Mouse (Mus musculus) spleen, postnatal 36 days (tissue): ENCODE measurements at regions not wholly inside any gene's neighbourhood (a gene's known extent, or its start where the extent isn't known, plus 50 kb on each side); places are given as distances from the start of the nearest gene placed in this dataset.
A peak's percentile ranks its signal among the peaks of the same experiment; 100 is the strongest.

Experiments used
- DNase-seq, 2 experiments: peaks; one replicate each; pipeline ENCODE4 v3.0.0; 2022; ENCODE audit warnings: low spot score in 2 of 2, mixed read lengths in 1 of 2

DNA sequence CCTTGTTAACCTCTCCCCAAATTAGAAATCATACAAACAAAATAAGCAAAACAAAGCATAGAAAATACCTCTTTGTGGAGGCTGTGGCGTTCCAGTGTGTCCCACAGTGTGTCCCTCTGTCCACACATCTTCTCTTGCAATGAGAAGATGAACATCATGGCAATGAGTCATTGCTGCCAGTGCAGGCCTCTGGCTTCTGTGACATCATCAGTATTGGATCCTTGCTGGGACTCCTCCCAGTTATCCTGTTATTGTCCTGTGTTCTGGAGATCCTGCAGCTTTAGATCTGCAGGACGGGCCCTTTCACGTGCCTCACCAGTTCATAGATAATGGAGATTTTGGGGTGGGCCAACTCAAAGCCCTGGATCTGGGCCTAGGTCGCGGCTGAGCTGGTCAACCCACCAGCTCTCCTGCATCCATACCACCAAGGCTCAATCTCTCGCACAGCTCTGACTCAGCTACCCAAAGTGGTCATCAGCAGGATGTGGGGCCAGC lies 80.9 kb downstream of the Tmem212 start:
- no peak for DNase-seq

DNA sequence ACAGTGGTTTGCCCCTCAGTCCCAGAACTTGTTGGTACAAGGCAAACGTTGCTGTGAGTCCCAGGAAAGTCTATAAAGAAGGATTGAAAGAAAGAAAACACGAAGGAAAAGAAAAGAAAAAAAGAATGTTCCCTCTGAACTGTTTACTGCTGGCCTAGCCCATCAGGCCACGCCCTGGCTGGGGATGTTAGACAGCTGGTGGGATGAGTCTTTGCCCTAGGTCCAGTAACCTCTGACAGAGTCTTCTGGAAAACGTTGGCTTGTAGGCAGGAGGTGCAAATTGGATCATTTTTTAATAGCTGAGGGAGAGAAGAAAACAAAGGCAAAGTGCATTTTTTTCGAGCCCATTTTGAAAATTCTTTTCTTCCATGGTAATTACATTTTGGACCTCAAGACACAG lies 91.9 kb downstream of the Tmem212 start:
- DNase-seq: no peak

DNA sequence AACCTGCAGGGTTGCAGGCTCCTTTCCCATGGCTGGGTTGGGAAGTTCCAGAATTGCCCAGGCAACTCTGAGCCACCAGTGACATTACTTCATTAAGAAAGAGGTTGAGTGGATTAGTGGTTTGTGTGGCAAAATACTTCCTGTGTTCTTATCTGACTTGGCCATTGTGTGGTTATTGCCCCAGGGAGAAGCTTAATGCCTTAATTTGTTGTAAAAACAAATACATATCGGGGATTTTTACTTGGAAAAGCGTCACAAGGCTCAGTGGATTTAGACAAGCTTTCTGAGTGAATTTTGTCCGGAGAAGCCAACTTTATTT lies 80.5 kb upstream of the Fndc3b start:
- DNase-seq: no peak

DNA sequence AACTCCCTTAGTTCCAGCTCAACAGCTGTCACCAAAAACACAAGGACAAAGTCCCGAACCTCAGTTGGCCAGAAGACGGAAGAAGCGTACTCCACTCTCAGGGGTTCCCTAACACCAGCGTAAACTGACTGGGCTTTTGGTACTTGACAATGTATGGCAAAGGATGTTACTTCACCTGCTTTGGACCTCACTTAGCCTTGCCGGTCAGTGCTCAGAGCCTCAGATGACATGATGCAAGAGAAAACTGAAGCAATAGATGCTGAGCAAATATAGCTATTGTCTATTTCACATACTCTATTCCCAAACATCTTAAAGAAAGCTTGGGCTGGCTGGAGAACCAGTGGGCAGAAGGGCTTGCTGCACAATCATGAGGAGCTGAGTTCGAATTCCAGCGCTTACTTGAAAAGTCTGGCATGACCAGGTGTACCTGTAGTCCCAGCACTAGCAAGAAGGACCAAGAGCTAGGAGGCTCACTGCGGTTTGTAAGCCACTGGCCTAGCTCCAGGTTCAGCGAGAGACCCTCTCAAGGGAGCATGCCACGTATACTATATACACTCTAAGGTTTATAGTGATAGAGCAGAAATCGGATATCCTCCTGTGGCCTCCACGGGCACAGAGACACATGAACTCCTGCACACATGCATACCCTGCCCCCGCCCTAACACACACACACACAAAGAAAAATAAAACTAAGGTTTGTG lies 80.0 kb upstream of the Fndc3b start:
- no peak for DNase-seq

DNA sequence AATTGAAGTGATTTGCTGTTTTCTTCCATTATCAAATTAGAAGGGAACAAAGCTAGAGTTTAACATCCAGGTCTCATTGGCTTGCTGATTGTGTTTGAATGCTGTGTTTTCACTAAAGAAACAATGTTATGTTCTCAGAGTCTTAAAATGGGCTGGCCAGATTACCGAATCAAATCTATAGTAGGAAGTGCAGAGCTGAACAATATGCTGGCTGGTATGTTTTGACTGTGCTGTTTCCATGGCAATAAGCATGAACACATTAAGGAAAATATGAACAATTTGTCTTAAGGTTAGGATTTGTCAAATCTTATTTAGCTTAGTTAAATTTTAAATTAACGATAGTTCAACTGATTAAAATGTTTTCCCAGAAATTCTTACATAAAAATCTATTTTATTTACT lies 72.8 kb upstream of the Fndc3b start:
- no peak for DNase-seq

DNA sequence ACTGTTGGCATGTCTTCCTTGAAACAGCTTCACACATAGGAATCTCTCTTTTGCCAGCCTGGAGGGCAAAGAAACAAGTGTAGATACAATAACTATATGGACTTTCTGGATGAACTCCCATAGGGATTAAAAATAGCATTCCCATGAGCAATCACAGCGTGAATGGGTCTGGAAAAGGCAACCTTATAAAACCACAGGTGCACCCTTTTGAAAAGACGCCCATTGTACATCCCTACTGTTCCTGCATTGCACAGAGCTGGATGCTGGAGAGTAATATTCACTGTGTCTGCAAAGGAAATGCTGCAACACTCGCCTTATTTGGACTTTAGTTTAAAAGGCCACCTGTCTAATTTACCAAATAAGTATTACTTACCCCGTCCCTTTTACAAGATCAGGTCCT lies 72.4 kb upstream of the Fndc3b start:
- DNase-seq: no peak

DNA sequence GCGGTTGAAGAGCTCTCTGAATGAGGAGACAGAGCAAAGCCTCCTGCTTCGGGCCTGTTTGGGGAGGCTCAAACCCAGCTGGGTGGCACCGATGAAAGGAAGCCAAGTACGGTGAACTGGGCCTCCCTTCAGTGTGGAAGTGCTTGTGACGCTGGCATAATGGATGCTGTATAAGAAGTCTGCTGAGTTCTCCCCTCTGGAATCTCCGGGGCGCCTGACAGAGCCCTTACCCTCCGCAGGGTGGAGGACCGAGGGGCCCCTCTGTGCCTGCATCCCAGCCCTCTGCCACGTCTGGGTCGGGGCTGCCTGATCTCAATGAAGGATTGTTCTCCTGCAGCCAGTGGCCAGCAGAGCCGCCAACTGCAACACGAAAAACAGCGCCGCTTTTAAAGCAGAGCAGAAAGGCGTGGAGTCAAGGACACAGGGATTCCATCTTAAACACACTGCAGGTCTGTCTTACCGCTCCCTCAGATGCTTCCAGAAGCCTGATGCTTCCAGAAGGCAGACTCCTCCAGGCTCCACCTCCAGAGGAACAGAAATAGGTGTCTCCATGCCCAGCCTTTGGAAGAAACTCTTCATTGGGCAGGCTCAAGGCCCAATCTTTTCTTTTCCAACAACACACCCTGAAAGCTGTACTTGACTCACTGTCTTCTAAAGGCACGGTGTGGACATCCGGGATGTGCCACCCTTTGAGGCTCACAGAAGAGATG lies 71.1 kb upstream of the Fndc3b start:
- no peak for DNase-seq

DNA sequence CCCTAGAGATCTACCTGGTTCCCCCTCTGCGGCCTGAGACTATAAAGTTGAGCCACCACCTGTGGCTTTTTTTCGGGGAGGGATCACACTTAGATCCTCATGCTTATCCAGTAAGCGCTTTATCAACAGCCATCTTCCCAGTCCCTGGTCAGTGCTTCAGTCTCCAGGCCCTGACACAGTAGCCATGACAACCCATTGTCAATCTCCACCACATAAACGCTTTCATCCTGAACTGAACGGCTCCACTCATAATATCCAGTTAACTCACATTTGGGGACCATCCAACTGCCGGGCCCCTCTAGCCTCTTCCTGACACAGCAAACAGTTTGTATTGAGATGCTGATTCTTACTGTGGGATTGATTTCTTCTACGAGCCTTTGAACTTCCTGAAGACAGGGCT lies 68.8 kb upstream of the Fndc3b start:
- no peak for DNase-seq

DNA sequence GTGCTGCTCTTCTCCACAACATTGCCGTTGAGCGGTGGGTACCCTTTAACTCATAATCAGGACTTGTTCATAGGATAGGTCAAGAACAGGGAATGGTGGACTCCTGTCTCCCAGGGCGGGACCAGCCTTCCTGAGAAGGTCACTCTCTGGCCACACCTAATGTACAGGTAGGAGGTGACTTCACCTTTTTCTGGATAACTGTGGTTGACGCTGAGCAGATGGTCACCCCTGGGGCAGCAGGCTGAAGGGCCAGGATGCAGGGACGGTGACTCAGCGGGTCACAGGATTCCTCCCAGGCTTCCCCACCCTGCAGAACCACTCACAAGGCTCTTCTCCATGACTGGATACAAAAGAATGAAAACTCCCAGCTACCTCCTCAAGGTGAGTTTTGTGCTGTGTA lies 66.6 kb upstream of the Fndc3b start:
- no peak for DNase-seq

DNA sequence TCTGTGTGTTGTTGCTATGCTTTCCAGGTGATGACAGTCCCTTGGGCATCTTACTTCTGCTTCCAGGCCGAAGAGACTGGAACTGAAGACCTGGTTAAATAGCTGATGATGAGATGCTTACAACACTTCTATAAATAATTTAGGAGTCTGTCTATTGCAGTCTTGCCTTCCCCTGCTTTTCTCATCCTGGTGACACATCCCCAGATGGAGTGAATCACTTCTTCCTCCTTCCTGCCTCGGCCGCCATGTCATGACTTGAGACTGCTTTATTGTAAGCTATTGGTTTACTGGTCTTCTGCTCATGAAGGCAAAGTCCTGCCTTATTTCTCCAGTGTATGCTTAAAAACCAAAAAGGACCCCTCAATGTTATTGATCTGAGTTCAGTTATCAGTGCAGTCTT lies 62.1 kb upstream of the Fndc3b start:
- no peak for DNase-seq

DNA sequence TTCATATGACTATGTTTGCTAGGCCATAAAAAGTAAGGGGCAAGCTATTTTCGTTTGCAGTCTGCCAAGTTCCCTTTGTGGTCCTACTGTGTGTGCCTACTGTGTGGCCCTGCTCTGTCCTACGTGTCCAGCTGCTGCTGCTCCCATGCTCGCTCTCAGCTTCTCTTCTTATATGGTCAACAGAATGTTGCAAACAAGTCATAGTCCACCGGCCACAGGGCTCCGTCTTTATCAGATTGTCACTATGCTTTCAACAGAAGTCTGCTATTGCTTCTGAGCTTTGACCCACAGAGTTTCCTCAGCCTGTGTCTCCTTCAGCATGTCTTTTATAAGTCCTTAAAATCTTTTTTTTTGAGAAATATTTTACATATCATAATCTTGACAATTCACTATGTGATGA lies 58.3 kb upstream of the Fndc3b start:
- DNase-seq: no peak

DNA sequence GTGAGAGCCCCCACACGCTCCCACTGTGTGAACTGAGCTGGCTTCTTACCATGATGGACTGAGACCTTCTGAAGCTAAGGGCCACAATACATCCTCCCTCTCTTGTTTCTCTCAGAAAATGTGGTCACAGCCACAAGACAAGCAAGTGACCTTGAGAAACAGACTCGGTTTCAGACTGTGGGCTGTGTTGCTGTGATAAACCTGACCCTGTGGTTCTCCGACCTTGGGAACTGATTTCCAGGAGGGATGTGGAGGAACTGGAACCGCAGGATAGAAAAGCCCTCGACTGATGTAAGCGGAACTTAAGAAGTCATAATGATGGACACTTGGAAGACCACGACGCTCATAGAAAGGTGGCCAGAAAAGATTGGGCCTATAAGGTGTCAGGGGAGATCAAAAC lies 56.1 kb upstream of the Fndc3b start:
- DNase-seq: no peak

DNA sequence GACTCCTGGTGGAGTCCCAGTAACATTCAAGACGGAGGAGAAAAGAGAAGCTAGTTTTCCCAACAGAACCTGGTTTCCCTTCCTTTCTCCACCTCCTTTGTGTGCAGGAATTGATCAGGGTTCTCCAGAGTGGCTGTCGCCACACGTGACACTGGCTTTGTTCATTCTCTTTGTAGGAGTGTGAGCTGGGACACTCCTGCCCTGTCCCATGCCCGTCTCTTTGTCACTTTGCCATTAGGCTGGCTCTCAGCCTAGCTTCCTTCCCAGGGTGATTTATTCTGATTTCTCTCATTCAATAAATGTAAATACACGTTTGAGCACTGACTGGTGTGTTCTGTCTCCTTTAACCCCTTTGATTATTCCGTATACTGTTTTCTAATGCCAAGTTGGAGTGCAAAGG lies 55.3 kb upstream of the Fndc3b start:
- DNase-seq: no peak

DNA sequence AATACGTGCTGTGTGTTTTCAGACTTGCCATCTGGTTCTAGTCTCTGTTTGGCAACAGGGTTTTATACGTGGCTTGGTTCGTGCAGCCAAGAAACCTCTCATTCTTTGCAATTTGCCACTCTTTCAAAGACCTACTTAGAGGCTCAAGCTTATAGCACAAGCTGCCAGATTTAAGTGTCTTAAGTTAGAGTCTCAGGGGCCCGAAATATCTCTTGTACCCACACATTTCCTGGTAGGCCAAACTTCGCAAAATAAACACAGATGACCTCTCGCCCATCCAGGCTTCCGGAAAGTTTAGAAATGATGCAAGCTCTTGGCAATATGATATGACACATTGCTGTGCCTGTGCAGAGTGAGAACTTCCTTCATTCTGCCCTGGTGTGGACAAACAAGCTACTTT lies 54.8 kb upstream of the Fndc3b start:
- DNase-seq: peak; percentile 15 to 34

DNA sequence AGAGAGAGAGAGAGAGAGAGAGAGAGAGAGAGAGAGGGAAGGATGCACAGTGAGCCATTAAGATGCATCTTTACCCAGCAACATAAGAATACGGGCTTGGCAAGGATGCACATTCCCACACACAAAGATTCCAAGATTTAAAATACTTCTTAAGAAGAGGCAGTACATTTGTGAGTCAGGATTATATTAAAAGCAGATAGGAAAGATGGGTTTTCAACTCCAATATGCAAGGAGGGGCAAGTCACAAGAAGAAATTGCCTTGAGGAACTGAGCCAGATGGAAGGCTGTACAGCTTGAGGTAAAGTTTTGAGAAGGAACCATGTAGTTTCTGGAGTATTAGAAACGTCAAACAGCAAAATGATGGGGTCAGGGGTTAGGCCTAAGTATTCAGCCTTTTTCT lies 53.4 kb upstream of the Fndc3b start:
- no peak for DNase-seq

DNA sequence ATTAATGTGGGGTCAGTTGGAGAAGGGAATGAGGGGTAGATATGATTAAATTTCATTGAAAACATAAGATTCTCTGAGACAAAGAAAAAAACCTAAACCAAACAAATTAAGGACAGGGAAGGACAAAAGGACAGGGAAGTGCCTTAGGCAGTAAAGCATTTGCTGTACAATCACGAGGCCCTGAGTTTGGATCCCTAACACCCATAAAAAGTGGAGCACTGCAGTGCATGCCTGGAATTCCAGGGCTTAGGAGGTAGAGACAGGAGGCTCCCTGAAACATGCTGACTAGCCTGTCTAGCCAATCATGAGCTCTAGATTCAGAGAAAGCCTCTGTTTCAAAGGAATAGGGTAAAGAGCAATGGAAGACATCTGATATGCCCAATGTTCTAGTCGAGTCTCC lies 49.9 kb upstream of the Fndc3b start:
- DNase-seq: no peak
